Mouse (Mus musculus) embryonic fibroblast, embryonic 13.5 days (primary cell): ENCODE data around the gene Zfp287.

Experiments
- CTCF ChIP-seq: IDR thresholded peaks from 2 replicates; pipeline ENCODE4 v1.5.1; 2011; ENCODE audit warnings: mild to moderate bottlenecking, control low read depth, low read length, moderate library complexity, borderline replicate concordance; ENCODE audit not compliant: insufficient read depth
- POLR2A ChIP-seq: IDR thresholded peaks from 2 replicates; pipeline ENCODE4 v1.6.1; 2011; ENCODE audit warnings: low read depth, mild to moderate bottlenecking, control low read depth, low read length, moderate library complexity

- no peak for TF ChIP-seq CTCF
- TF ChIP-seq POLR2A: no peak
Measured at GRCm38 (mm10) chr11:62668986-62669385, 62.7 kb downstream of the Zfp287 start.
